Mouse (Mus musculus): ENCODE data around the gene Alg14. TPM values are rescaled to one million over a fixed set of nuclear protein-coding genes. Genes with fewer than 3 reads are reported as not detected.

Gene Alg14
- 10 to 100 TPM; 31.8 to 32.1 TPM for total RNA-seq (2021)
- long read RNA-seq, experiment 1, transcript Alg14-201 (4 exons, 2,037 nt) = major isoform, 19 of 20 reads
- long read RNA-seq, experiment 1, partial matches to known transcripts = 0 of 20 reads
- long read RNA-seq, experiment 1, other reads (novel, unspliced or antisense) = 1 of 20 reads
- long read RNA-seq, experiment 2, transcript Alg14-201 (4 exons, 2,037 nt) = major isoform, 26 of 34 reads
- long read RNA-seq, experiment 2, partial matches to known transcripts = 0 of 34 reads
- long read RNA-seq, experiment 2, other reads (novel, unspliced or antisense) = 7 of 34 reads

DNA sequence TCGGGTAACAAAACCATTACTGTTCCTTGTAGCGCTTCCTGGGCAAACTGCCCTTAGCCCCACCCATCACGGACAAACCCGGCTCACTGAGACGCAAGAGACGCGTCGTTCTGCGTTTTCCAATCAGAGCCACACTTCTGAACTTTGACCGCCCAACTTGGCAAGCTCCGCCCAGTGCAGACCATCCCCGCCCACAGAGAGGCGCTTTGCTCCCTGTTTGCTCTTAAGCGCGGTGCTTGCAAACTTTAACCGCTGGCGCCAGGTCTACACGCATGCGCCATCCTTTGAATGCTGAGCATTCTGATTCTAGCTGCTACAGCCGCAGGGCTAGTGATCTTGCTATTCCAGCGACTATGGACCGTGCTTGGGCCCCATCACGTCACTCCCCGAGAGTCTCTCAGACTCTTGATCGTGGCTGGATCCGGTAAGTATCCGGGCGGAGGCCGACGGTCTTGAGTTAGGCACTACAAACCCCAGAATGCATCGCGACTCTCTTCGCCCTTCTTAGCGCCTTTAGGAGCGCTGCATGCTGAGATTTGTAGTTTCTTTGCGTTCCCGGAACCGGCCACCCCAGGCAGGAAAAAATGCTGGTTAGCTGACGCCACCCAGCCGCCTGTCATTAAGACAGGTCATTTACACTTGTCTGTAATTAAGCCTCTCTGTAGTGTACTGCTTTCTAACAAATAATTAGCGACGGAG, at the start of gene Alg14:
Gene Alg14 (plus strand): TSS at position 214 of the 699 bp plus-strand sequence.
- DNase-seq (ENCODE audit: low spot score in 2 of 2) = peak; percentile 87 to 89

DNA sequence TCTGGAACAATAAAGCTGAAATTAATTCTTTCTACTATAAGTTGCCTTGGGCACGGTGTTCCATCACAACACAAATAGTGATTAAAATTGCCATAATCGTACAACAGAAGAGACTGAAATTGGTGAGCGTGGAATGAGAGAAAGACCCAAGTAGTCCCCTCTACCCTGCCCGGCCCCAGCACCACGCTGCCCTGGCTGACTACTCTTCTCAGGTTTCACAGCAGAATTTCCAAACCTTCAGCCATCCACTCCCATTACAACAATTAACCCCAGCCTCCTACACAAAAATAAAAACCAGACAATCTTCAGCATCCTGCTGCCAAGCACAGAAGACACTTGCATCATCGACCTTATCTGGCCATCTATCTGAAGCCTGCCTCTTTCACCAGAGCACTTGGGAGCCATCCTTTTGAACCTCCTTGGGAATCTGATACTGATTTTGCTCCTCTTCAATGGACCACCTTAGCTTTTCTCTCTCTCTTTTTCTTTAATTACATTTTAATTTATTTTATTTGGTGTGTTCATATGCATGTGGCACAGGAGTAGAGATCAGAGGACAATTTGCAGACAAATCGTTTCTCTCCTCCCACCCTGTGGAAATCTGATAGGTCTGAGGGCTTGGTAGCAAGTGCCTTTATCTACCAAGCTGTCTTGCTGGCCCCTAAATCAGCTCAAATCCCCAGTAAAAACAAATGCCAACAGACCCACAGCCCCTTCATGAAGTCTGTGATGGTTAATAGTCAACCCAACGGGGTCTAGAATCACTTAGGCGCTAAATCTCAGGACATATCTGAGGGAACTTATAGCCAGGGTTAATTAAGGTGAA, 49.2 kb upstream of the Alg14 start:
- DNase-seq (ENCODE audit: low spot score in 2 of 2) = no peak

DNA sequence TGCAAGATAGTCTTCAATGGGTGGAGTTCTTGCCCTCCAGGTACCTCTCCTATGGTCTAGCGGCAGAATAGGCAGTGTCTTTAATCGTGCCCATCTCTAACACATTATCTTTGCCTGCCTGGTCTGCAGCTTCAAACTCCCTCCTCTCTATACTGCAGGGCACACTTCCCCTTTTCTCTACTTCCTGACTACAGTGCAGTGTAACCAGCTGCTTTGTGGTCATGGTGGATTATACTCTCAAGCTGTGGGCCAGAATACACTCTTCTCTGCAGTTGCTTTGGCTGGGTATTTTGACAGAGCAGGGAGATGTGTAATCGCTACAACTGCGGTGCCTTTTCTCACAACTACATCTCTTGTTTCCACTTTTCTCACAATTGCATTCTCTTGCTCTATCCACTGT, 48.6 kb upstream of the Alg14 start:
- DNase-seq (ENCODE audit: low spot score in 2 of 2) = no peak

DNA sequence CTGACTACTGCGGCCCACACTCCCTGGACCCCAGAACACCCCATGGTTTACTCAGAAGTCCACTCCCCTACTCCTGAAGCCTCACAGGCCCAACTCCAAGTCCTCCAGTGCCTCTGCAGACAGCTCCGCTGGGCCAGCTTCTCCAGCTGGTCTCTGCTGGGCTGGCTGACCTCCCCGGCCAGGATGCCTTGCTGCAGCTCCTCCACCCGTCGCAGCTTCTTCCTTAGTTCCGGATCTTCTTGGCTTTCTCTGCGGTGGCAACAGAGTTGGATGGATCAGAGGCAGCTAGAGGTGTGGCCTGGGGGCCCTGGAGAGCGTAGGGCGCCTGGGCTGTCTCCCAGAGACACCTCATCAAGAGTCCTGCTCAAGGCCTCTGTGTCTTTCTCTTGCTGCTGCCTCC, 41.5 kb upstream of the Alg14 start:
- no peak for DNase-seq (ENCODE audit: low spot score in 2 of 2)

DNA sequence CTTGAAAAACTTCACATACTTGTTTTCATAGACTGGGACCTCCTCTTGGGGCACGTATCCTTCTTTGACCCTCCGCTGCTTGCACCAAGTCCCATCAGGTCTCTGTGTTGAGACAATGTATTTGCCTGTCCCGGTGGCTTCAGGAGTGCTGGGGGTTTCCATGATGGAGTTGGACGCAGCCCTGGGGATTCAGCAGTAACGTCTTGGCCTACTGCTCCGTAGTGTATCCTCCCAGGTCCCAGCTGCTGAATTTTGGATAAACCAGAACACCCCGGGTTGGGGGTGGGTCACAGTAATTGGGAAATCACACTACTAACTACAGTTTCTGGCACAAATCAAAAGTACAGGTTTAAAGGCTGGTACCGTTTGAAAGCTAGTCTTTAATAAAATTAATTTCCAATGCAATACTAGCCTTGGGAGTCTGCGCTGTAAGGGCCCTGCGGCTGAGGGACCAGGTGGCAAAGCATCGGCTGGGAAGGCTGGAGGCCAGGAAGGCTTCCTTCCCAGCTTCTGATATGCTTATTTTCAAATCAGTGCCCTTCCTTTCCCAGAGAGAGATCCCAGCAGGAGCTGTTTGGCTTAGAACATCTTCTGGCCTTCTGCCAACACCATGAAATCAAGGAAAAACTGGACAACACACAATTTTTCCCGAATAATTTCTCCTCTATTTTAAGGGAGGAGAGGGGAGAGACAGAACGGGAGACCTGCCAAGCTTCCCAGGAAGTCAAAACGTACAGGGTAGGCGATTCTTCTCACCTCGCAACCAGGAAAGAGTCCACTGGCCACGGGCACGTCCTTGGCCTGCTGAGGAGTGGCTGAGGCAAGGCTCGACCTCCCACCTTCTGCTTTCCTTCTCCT, 40.8 kb upstream of the Alg14 start:
- DNase-seq (ENCODE audit: low spot score in 2 of 2) = no peak

DNA sequence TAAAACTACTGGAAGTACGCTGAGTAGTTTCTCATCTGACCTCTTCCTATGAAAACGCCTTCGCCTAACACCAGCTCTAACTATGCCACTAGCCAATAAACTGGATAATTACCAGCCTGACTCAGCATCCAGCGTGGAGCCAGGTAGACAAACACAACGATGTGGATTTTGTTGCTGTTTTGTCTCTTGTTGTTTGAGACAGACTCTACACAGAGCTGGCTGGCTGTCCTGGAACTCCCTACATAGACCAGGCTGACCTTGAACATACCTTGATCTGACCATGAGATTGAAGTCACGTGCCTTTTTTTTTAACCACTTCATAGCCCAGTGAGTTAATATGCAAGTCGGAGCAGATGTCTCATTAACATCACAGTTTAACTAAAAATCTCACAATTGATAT, 36.1 kb upstream of the Alg14 start:
- no peak for DNase-seq (ENCODE audit: low spot score in 2 of 2)

DNA sequence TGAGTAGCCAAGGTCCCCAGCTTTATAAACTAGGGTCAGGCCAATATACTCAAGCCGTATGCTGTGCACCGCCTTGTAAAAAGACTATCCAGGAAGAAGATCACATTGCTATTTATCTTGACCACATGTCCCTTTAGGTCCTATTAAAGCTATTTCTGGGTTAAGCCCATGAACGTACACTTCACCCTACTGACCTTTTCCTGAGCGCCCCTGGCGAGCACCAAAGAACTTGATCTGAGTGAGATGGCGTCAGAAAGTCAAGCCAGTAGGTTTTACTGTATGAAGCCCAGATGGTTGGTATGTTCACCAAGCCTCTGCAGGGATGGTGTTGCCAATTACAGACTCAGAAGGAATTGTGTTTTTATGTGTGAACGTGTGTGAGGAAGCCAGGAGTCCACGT, 35.4 kb upstream of the Alg14 start:
- DNase-seq (ENCODE audit: low spot score in 2 of 2) = no peak

DNA sequence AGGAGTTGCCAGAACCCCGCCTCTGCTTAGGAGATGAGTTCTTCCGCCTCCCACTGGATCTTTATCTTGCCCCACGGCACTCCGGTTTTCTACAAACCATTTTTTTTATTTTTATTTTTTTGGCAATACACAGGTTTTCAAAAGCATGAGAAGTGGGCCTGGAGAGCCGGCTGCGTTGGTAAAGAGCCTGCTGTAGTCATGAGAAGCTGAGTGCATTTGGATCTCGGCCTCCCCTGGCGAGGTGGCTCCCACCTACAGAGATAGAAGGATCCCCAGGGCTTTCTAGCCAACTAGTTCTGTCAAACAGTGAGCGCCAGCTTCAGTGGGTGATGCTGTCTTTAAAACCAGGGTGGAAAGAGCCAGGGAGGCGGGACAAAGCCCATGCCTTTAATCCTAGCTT, 34.2 kb upstream of the Alg14 start:
- DNase-seq (ENCODE audit: low spot score in 2 of 2) = no peak

DNA sequence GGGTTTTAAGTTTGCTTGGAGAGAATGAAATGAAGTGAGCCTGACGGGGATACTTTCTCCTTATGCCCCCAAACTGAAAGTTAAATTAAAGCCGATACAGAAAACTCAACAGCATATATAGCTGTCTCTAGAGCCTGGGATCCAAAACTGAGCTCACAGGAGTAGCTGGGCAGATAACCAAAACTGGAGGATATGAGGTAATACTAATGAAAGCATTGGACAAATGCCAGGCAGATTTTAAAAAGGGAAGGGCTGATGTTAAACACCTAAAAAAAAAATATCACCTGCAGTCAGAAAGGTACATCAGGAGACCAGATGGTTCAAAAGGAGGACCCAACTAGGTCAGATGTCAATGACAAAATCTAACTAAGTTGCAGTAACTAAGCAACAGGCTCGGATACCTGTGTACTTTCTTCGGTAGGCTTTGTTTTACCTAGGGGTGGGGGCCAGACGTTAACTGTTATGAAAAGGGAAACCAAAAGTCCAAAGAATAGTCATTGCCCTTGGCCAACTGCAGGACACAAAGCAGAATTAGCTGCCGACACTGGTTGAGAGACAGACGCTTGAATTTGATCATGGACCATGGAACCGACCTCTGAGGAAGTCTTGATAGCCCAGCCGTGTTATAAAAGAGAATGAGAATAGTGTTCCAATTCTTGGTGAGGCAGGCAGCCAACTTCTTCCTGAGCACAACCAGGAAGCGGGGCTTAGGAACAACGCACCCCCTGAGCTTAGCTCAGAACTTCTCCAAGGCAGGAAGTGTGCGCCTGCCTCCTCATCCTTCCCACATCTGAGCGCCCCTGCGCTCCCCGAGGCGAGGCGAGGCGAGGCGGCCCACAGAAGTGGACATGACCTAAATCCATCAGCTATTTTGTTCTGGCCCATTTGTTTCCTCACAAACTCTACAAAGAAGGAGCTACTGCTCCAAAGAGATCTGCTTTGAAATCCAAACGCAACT, 32.8 kb upstream of the Alg14 start:
- no peak for DNase-seq (ENCODE audit: low spot score in 2 of 2)

DNA sequence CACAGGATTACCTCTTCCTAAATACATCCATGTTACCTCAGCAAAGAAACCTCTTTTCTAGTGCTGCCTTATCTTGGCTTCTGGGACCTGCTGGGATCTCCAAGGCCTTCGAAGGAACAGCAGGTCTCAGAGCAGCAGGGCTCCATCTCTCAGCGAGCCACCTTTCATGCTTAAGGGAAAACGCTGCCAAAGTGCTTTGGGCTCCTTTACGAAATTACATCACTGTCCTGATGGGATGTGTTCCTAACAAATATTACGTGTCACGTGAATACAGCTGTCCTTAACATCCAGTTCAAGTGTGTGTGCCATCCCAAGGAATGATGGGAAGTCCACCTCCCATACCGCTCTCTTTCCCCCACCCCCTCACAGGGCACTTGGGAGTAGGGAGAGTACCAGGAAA, 31.5 kb upstream of the Alg14 start:
- DNase-seq (ENCODE audit: low spot score in 2 of 2) = no peak

DNA sequence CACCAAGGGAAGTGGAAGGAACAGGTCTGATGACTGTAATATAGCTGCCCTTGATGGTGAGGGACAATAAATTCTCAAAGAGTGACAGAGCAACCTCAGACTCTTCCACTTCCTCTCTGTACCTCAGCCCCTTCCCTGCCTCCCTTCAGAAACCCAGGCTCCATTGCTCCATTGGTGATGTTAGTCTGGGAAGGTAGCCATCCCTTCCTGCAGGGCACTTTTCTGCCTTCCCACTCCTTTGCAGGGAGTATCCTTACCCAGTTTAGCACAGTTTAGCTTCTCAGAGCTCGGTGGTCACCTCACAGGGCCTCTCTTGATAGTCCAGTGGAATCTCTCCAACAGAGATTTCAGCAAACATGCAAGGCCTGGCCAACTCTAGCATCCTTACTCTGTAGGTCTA, 30.7 kb upstream of the Alg14 start:
- DNase-seq (ENCODE audit: low spot score in 2 of 2) = no peak

DNA sequence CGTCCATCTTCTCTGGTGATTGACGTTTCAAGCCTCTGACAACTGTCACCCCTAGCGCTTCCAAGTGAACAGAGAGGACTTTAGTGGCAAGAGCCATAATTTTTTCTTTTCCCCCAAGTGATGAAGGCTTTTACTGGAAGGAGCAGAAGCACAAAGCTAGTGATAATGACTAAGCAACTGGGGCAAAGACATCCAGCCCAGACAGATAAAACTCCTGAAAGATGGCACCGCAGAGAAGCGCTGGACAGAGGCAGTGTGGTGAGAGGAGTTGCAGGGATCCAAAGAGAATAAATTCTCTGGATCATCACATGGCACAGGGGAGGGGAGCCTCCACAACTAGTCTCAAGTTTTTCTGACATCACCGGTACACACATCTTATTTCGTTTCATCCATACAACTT, 30.3 kb upstream of the Alg14 start:
- no peak for DNase-seq (ENCODE audit: low spot score in 2 of 2)

DNA sequence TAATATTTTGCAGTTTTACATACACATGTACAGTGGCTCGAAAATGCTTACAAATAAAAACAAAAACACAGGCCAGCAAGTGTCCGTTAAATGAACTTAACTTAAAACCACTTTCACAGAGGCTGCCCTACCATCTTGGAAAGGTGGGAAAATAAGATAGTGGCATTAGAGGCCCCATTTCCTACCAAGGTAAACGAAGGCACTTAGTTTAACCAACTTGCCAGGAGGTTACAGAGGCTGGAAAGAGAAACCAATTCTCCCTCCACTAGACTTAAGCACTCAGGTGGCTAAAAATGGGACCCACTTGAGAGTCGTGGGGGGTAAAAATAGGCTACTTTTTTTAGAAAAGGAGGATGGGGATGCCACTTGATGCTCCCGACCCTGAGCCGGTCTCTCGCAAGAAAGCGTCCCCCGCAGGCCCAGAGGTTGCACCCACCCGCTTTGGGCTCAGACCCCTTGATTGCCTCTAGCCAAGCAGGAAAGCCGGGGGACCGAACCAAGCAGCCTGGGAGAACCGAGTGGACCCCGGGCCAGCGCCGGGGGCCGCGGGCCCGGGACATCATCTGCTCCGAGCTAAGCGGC, 29.5 kb upstream of the Alg14 start:
- no peak for DNase-seq (ENCODE audit: low spot score in 2 of 2)

DNA sequence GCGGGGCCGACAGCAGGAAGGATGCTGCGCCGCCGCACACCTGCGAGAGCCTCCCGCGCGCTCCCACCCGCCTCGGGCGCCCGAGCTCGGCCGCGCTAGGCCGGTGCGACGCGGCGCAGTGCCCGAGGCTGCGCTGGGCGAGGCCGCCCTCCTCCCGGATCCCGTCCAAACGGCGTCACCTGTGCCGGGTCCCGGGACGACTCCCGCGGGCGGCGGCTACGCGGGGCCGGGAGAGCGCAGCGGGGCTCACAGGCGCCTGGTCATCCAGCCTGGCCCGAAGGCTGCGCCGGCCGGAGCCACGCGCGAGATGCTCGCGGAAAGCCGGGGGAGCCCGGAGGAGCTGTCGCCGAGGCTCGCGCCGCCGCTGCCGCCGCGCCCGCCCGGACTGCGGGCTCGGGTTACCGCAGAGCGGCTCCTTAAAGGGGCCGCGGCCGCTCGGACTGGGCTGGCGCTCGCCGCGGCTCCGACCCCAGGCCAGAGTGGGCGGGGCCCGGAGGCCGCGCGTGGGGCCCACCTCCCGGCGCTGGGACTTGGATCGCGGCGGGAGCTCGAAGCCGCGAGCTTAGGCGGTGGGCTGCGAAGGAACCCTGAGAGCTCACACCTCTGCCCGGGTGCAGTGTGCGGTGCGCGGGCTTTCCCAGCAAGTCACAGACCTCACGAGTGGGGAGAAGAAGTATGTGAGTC, 28.9 kb upstream of the Alg14 start:
- DNase-seq (ENCODE audit: low spot score in 2 of 2) = peak; percentile 66 to 67

DNA sequence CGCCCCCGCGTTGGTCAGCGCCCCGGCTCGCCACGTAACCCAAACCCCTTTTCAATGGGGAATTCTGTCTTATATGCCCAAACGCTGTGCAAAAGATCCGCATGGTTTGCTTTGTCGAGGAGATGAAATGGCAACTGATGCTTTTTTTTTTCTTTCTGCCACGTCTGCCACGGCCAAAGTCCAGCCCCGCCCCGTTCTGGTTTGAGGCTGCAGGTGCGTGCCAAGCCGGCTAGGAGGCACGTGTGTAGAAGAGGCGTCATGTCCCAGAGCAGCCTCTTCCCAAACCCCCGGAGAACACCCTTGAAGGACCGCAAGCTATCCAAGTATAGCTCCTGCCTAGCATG, 28.4 kb upstream of the Alg14 start:
- DNase-seq (ENCODE audit: low spot score in 2 of 2) = peak in 1 of 2 experiments; percentile 52

DNA sequence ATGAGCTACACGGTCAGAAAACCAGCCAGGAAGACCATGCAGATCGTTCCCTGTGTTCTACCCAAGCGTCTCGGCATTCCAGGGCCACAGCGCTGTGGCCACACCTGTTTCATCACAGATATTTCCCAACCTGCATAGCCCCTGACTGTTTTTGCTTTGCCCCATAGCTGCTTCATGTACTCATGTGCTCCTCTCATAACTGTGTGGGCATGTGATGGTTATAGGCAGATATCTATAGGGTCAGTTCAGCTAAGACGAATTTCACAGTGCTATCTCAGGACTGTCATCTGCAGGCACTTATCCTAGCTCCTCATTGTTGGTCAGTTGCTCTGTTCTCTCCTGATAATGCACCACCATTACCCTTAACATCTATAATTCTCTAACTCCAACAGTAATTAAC, 27.3 kb upstream of the Alg14 start:
- DNase-seq (ENCODE audit: low spot score in 2 of 2) = no peak

DNA sequence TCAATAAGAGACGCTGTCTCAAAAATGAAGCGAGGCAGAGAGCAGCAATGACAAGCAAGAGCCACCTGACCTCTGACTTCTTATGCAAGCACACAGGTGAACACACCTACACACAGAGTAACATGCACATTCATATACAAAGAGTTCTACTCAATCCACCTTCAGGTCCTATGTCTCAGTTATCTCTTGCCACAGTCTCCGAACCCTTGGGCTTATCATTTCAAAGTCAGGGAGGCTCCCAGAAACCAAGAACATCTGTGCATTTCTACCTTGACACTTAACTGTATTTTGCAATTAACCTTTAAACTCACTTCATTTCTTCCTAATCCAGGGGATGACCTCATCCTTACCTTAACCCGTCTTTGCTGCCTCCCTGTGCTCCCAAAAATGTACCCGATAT, 24.3 kb upstream of the Alg14 start:
- DNase-seq (ENCODE audit: low spot score in 2 of 2) = no peak

DNA sequence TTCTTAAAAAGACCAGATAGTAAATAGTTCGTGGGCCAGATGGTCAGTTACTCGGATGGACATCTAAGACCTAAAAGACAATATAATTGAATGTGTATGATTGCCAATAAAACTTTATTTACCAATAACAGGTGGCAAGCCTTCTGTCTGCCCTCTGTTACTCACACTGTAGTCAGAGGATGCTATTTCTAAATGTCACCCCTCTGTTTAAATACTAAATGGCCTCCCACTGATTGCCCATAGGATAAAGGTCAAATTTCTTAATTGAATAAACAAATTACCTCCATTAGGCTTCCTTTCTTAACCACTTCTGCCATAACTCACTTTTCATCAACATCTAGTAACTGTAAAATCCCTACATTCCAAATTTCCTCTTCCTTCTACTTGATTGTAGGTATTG, 19.0 kb upstream of the Alg14 start:
- no peak for DNase-seq (ENCODE audit: low spot score in 2 of 2)

DNA sequence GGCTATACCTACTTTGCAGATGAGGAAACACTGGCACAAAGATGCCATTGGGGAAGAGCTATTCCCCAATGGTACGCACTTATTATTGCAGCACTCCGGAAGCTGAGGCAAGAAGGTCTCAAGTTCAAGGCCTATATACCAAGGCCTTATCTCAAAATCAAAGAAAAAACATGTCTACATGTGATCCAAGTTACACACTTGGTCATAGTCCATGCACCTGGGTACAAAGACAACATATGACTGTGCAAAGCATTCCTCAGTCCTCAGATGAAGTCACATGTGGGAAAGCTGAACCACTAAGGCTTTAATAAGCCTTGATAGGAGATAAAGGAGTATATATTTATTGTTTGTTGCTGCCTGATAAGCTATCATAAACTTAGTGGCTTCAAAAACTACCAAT, 17.6 kb upstream of the Alg14 start:
- no peak for DNase-seq (ENCODE audit: low spot score in 2 of 2)
